Mouse (Mus musculus): ENCODE results near the gene Msl1.

Gene Msl1

GRCm38 (mm10) chr11:98849196-98849894, 54.0 kb downstream of the Msl1 start:
- peak; percentile 37 to 57 for DNase-seq

- DNase-seq = peak; percentile 39 to 42
Measured at GRCm38 (mm10) chr11:98850100-98851093, 55.1 kb downstream of the Msl1 start.

GRCm38 (mm10) chr11:98854116-98854515, 58.8 kb downstream of the Msl1 start:
- peak; percentile 36 to 38 for DNase-seq

GRCm38 (mm10) chr11:98854659-98855058, 59.3 kb downstream of the Msl1 start:
- no peak for DNase-seq
